Mouse (Mus musculus) liver, postnatal 0 days (tissue): ENCODE measurements around the gene Arrb2. TPM values are rescaled to one million over a fixed set of nuclear protein-coding genes. Genes with fewer than 3 reads are reported as not detected.

Source experiments
- ATAC-seq: fragments of 200-750 bp; cut with Nextera tagmentation; 2 replicates; pipeline ENCODE4 v1.8.0; 2017; ENCODE audit warnings: mild to moderate bottlenecking, moderate library complexity
- DNase-seq: peaks from one replicate; pipeline ENCODE4 v3.0.0-alpha.2; 2016
- H3K27ac ChIP-seq: fragments of 300-500 bp; sonication (generic); 2 replicates; pipeline ENCODE4 v1.5.1; 2014; ENCODE audit warnings: antibody characterized with exemption, moderate library complexity, mild to moderate bottlenecking, low read depth
- H3K27me3 ChIP-seq: fragments of 300-500 bp; sonication (generic); 2 replicates; pipeline ENCODE4 v1.6.1; 2014; ENCODE audit warnings: low read length, control low read depth, mixed read lengths; ENCODE audit not compliant: insufficient read depth
- H3K36me3 ChIP-seq: fragments of 300-500 bp; sonication (generic); replicated peaks from 2 replicates; pipeline ENCODE4 v1.6.1; 2014; ENCODE audit warnings: mild to moderate bottlenecking, control low read depth, low read length, moderate library complexity, mixed read lengths; ENCODE audit not compliant: insufficient read depth
- H3K4me1 ChIP-seq: fragments of 300-500 bp; sonication (generic); 2 replicates; pipeline ENCODE4 v1.6.1; 2014; ENCODE audit warnings: antibody characterized with exemption, mild to moderate bottlenecking, control low read depth; ENCODE audit not compliant: insufficient read depth
- H3K4me2 ChIP-seq: fragments of 300-500 bp; sonication (generic); 2 replicates; pipeline ENCODE4 v1.6.1; 2014; ENCODE audit warnings: low read depth, mild to moderate bottlenecking, low read length, moderate library complexity, mixed read lengths
- H3K4me3 ChIP-seq: fragments of 300-500 bp; sonication (generic); 2 replicates; pipeline ENCODE4 v1.5.1; 2014; ENCODE audit warnings: low read depth, low read length
- H3K9ac ChIP-seq: fragments of 300-500 bp; sonication (generic); replicated peaks from 2 replicates; pipeline ENCODE4 v1.6.1; 2014; ENCODE audit warnings: mild to moderate bottlenecking, moderate library complexity
- H3K9me3 ChIP-seq: fragments of 300-500 bp; sonication (generic); 2 replicates; pipeline ENCODE4 v1.6.1; 2016; ENCODE audit warnings: mild to moderate bottlenecking, control low read depth, low read length, mixed read lengths
- CTCF ChIP-seq: sonication (generic); IDR thresholded peaks from 2 replicates; pipeline ENCODE4 v1.5.1; 2016; ENCODE audit warnings: antibody characterized with exemption, low read depth
- EP300 ChIP-seq: IDR thresholded peaks from 2 replicates; pipeline ENCODE4 v1.6.1; 2016; ENCODE audit warnings: antibody characterized with exemption, low read depth, mild to moderate bottlenecking
- WGBS: fragments of 180-500 bp; shearing (Covaris S2); extraction: QIAGEN DNeasy Blood & Tissue Kit; methylation state at CpG from one replicate; pipeline ENCODE4 v1.1.7; 2014; ENCODE audit not compliant: insufficient replicate concordance; 5-methylcytosine and 5-hydroxymethylcytosine counted together
- polyA plus RNA-seq: library from polyadenylated mRNA; unstranded; fragments of >200 nt; fragmentation: Nextera tagmentation; extraction: Ambion mirVana; gene quantifications from 2 replicates; pipeline ENCODE4 v1.2.1, GENCODE M21; 2015

Gene Arrb2
- polyA plus RNA-seq, 1 experiment from 2014 or later = 21.8 TPM

DNA sequence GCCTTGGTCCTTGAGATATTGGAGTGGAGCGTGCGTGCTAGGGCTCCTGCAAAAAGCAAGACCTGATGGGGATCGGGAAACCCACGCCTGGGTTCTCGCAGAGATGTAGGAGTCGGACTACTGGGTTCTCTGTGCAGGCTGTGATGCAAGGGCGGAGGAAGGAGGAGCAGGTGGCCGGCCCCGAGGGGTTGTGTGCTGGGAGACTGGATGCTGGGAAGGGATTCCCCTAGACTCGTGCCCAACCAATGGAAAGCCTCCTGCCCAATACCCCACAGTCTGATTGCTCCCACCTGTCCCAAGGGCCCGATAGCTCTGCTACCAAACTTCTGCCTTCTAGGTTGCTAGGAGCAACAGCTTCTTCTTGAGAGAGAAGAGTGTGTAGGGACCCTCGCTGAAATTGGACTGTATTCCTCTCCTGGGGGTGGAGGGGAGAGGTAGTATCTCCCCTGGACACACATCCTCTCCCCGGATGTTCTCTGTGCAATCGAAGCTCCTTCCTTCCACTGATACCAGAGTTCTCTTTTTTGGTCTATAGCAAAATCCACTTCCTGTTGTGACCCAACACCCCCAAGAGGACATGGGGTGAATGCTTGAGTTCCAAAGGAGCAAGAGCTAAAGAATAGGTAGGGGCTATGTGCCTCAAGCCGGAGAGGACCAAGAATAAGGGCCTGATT lies 597 bp downstream of the Arrb2 start:
- Histone ChIP-seq H3K9me3 (no peaks in the 10 kb centered on the region), H3K9ac (peak overlapping the region; percentile 82), H3K4me1 (peaks cover 26% of the 10 kb centered on the region), H3K4me3 (peak overlapping the region; percentile 79), H3K4me2 (peak overlapping the region; percentile 96), H3K36me3 (peaks cover 24% of the 10 kb centered on the region), H3K27ac (peak overlapping the region; percentile 88), H3K27me3 (no peaks in the 10 kb centered on the region)
- DNase-seq (peak; percentile 39), ATAC-seq (no peak)
- no peak for TF ChIP-seq CTCF
- 2% methylated on average over 15 of the region's 15 CpGs for WGBS

DNA sequence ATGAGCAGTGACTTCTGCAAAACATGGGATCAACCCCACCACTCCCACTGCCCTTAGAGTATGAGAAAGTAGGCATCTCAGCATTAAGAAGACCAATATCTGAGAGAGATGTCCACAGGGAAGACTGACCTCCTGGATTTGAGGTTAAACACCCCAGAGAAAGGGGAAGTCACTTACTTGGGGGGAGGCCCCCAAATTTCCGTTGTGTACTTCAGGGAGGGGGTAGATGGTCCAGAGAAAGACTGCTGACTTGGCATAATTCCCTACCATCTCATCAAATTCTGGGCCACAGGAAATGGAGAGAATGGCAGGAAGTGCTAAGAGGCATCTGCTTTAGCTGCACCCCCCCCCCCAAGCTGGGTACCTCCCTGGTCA lies 1.1 kb downstream of the Arrb2 start:
- DNase-seq (no peak), ATAC-seq (no peak)
- Histone ChIP-seq H3K9me3 (no peaks in the 10 kb centered on the region), H3K4me2 (peak overlapping the region; percentile 96), H3K36me3 (peaks cover 29% of the 10 kb centered on the region), H3K4me1 (peaks cover 26% of the 10 kb centered on the region), H3K27me3 (no peaks in the 10 kb centered on the region), H3K27ac (peak overlapping the region; percentile 88), H3K4me3 (peak overlapping the region; percentile 79), H3K9ac (peak overlapping the region; percentile 82)
- 26% methylated on average over 1 of the region's 1 CpGs for WGBS
- TF ChIP-seq CTCF = no peak
- TF ChIP-seq EP300 = no peak

DNA sequence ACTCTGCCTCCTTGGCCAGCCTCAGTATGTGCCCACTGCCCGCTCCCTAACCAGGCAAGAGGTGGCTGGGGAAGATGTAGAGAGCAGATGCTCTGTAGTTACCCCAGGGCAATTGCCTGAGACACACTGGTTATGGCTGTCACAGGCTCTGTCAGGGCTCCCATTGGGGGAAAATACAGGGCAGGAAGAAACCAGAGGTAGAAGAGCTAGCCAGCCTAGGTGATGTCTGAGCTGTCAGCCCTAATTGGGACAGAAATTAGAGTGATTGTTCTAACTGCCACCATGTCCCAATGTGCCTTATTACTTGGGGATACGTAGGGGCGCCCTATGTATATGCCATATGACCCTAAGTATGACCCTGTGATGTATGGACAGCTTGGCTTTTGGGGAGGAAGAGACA lies 1.5 kb downstream of the Arrb2 start:
- Histone ChIP-seq H3K4me3 (peak overlapping the region; percentile 79), H3K9ac (peak overlapping the region; percentile 55), H3K36me3 (peaks cover 31% of the 10 kb centered on the region), H3K9me3 (no peaks in the 10 kb centered on the region), H3K27ac (peak overlapping the region; percentile 88), H3K4me2 (peak overlapping the region; percentile 96), H3K4me1 (peaks cover 26% of the 10 kb centered on the region), H3K27me3 (no peaks in the 10 kb centered on the region)
- 76% methylated on average over 3 of the region's 3 CpGs for WGBS
- TF ChIP-seq EP300 = no peak
- no peak for TF ChIP-seq CTCF
- DNase-seq (no peak), ATAC-seq (no peak)

DNA sequence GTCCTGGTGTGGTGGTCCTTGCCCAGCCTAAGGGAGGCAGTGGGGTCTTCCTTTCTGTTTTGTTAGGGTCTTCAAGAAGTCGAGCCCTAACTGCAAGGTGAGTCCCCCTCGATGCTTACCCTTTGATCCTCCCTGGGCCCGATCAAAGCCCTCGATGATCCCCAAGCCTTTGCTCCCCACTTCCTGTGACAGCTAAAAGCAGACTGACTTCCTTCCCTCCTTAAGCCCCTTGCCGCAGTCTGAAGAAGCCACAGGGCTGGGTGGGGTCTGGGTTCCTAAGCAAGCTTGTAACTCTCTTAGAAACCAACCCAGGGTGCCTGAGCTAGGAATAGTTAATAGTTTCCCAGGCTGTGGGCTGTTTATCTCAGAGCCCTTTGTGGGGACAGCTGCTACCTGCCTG lies 3.0 kb downstream of the Arrb2 start:
- Histone ChIP-seq H3K27ac (peak overlapping the region; percentile 44), H3K4me2 (peak overlapping the region; percentile 96), H3K9ac (peak overlapping the region; percentile 55), H3K9me3 (no peaks in the 10 kb centered on the region), H3K4me1 (peaks cover 30% of the 10 kb centered on the region), H3K27me3 (no peaks in the 10 kb centered on the region), H3K4me3 (peak overlapping the region; percentile 79), H3K36me3 (peaks cover 45% of the 10 kb centered on the region)
- ATAC-seq (no peak), DNase-seq (no peak)
- TF ChIP-seq EP300 = no peak
- no peak for TF ChIP-seq CTCF
- 32% methylated on average over 5 of the region's 5 CpGs for WGBS

DNA sequence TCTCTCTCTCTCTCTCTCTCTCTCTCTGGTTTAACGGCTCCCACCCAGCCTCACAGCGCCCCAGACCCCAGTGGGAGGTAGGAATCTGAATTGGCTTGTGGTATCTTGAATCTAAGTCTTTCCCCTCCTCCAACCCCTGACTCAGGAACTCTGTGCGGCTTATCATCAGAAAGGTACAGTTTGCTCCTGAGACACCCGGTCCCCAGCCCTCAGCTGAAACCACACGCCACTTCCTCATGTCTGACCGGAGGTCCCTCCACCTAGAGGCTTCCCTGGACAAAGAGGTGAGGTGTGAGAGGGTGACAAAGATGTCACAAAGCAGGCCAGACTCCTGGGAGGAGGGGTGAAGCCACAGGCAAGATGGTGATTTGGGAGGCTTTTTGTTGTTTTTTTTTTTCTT lies 5.0 kb downstream of the Arrb2 start:
- H3K9ac ChIP-seq = no peak overlapping the region
- H3K27ac ChIP-seq = peak overlapping the region; percentile 34; the same call in 1 of the 2 replicates
- H3K4me2 ChIP-seq = peak overlapping the region; percentile 40; the same call in 1 of the 2 replicates
- DNase-seq (no peak), ATAC-seq (no peak)
- no peaks in the 10 kb centered on the region for H3K27me3 ChIP-seq
- peaks cover 49% of the 10 kb centered on the region for H3K36me3 ChIP-seq
- H3K4me3 ChIP-seq = no peak overlapping the region
- no peaks in the 10 kb centered on the region for H3K9me3 ChIP-seq
- no peak for TF ChIP-seq EP300
- TF ChIP-seq CTCF = no peak
- H3K4me1 ChIP-seq = peaks cover 34% of the 10 kb centered on the region
- WGBS = 33% methylated on average over 4 of the region's 6 CpGs

DNA sequence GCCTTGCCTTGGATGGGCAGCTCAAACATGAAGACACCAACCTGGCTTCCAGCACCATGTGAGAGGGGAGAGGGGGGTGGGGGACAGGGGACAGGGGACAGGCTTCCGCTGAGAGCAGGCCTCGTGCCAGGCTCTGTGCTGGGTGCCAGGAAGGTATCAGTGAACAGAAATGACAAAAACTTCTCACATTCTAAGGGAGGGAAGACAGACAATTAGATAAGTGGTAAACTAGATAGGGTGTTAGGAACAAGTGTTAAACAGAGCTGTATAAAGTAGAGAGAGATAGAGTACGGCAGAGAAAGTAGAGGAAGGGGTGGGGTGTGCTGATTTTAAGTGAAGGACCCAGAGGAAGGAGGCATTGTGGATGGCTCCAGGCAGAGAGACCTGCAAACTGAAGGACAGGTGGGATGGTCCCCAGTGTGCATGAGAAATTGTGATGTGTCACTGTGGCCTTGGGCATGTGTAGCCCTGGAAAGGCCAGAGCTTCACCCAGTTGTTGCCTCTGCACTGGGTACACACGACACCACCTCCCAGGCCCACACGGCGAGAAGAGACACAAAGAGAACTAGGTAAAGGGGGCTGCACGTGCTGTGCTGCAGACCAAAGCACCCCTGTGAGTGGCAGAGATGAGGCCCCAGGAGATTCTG lies 6.4 kb downstream of the Arrb2 start:
- TF ChIP-seq EP300 = no peak
- no peak for TF ChIP-seq CTCF
- ATAC-seq (no peak), DNase-seq (no peak)
- 78% methylated on average over 7 of the region's 7 CpGs for WGBS
- no peak overlapping the region for H3K4me3 ChIP-seq
- peaks cover 23% of the 10 kb centered on the region for H3K4me1 ChIP-seq
- H3K27ac ChIP-seq = no peak overlapping the region
- peaks cover 49% of the 10 kb centered on the region for H3K36me3 ChIP-seq
- H3K9ac ChIP-seq = no peak overlapping the region
- no peaks in the 10 kb centered on the region for H3K9me3 ChIP-seq
- no peaks in the 10 kb centered on the region for H3K27me3 ChIP-seq
- no peak overlapping the region for H3K4me2 ChIP-seq
